Mouse (Mus musculus) C2C12 (cell line): ENCODE results near the gene Tph1. TPM values are rescaled to one million over a fixed set of nuclear protein-coding genes. Genes with fewer than 3 reads are reported as not detected.

ENCODE experiments used
- H3K27me3 ChIP-seq: one replicate; pipeline ENCODE4 v1.6.1; 2011; ENCODE audit not compliant: control insufficient read depth, insufficient read depth, insufficient read length
- H3K36me3 ChIP-seq: one replicate; pipeline ENCODE4 v1.6.1; 2011; ENCODE audit not compliant: control insufficient read depth, insufficient read depth
- H3K4me3 ChIP-seq: one replicate; pipeline ENCODE4 v1.5.1; 2011; ENCODE audit warnings: mild to moderate bottlenecking, control low read depth; ENCODE audit not compliant: poor library complexity, insufficient read depth, severe bottlenecking
- H3K79me2 ChIP-seq: one replicate; pipeline ENCODE4 v1.6.1; 2011; ENCODE audit not compliant: control insufficient read depth, insufficient read depth
- H3K79me3 ChIP-seq: one replicate; pipeline ENCODE4 v1.6.1; 2011; ENCODE audit warnings: low read depth, control low read depth
- H3ac ChIP-seq: one replicate; pipeline ENCODE3; 2011; ENCODE audit warnings: low read depth; ENCODE audit not compliant: control insufficient read depth, insufficient read length
- CEBPB ChIP-seq: IDR thresholded peaks from one replicate; pipeline ENCODE4 v1.6.1; 2011; ENCODE audit warnings: low read depth, mild to moderate bottlenecking, control low read depth, moderate library complexity
- CTCF ChIP-seq: IDR thresholded peaks from one replicate; pipeline ENCODE4 v1.5.1; 2011; ENCODE audit not compliant: control insufficient read depth, insufficient read depth, insufficient read length
- FOSL1 ChIP-seq: IDR thresholded peaks from one replicate; pipeline ENCODE4 v1.8.0; 2011; ENCODE audit warnings: mild to moderate bottlenecking, low read length; ENCODE audit not compliant: poor library complexity, insufficient read depth, severe bottlenecking
- MAX ChIP-seq: IDR thresholded peaks from one replicate; pipeline ENCODE4 v1.6.1; 2011; ENCODE audit warnings: mild to moderate bottlenecking, control low read depth
- MYOD1 ChIP-seq: IDR thresholded peaks from one replicate; pipeline ENCODE4 v1.6.1; 2011; ENCODE audit warnings: low read depth; ENCODE audit not compliant: control insufficient read depth, insufficient read length
- MYOG ChIP-seq: IDR thresholded peaks from one replicate; pipeline ENCODE4 v1.6.1; 2011; ENCODE audit not compliant: control insufficient read depth, insufficient read length; ENCODE audit errors: extremely low read depth
- USF1 ChIP-seq: IDR thresholded peaks from one replicate; pipeline ENCODE4 v1.6.1; 2011; ENCODE audit warnings: low read depth, mild to moderate bottlenecking, control low read depth, moderate library complexity
- long read RNA-seq, 2 experiments: library from polyadenylated mRNA; unstranded; transcript quantifications; one replicate each; pipeline ENCODE4 v2.0.0; 2019 to 2020
- polyA plus RNA-seq: library from polyadenylated mRNA; unstranded; fragments of >200 nt; fragmentation: generic; extraction: Trizol; gene quantifications from one replicate; pipeline ENCODE4 v1.2.1, GENCODE M21; 2012; ENCODE audit warnings: missing spikeins

Gene Tph1
- 0.18 TPM for polyA plus RNA-seq
- long read RNA-seq, experiment 1, result 0 reads
- long read RNA-seq, experiment 2, result 0 reads

DNA sequence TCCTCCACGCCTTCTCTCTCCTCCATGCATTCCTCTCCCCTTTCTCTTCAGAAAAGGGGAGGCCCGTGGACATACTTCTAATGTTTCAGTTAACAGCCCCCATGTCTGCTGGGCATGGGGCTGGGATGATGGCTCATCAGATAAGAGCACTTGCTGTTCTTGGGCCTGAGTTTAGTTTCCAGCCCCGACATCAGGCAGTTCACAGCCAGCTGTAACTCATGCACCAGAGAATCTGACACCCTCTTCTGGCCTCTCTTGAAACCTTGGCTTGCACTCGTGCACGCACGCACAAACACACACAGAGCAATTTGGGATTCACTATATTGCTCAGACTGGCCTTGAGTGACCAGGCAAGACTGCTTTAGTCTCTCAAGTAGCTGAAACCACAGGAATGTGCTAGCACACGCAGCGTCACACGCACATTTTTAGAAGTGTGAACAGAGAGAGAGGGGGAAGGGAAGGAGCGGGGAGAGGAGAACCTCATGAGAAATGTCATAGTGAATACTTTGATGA is at the start of gene Tph1:
TSS of gene Tph1 (minus strand) at position 378 of the 513 bp plus-strand sequence.
- no peaks in the 10 kb centered on the region for H3K27me3 ChIP-seq
- TF ChIP-seq CEBPB, result no peak
- TF ChIP-seq CTCF, result no peak
- TF ChIP-seq MYOD1, result no peak
- TF ChIP-seq FOSL1, result no peak
- no peak for TF ChIP-seq MYOG
- no peak for TF ChIP-seq MAX
- TF ChIP-seq USF1, result no peak

DNA sequence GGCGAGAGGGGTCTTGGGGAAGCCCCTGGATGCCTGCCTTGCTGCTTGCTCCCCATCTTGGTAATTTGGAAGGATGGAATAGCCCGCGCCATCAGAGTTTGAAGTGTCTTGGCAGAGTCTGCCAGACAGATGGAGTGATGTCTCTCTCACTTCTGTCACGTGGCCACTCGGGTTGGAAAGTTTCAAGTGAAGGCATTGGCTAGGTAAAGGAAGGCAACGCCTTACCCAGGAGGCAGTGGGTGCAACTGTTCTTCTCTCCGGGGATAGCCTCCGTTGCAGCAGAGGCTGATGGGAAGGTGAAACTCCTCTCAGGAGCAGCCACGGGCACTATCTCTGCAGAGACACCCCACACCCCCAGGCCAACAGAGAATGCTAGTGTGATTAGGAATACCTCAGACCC is 48.1 kb upstream of the Tph1 start:
- H3K79me3 ChIP-seq, result no peaks in the 10 kb centered on the region
- no peaks in the 10 kb centered on the region for H3K79me2 ChIP-seq
- TF ChIP-seq CEBPB (no peak), CTCF (no peak), FOSL1 (no peak), USF1 (peak; percentile 49)
- no peaks in the 10 kb centered on the region for H3K27me3 ChIP-seq
- H3ac ChIP-seq, result no peak overlapping the region
- no peak overlapping the region for H3K4me3 ChIP-seq
- no peaks in the 10 kb centered on the region for H3K36me3 ChIP-seq

More for the DNA sequence above, at the start of gene Tph1:
- Histone ChIP-seq H3K79me2 (no peaks in the 10 kb centered on the region), H3ac (no peak within 1 kb of the TSS), H3K79me3 (no peaks in the 10 kb centered on the region), H3K36me3 (no peaks in the 10 kb centered on the region), H3K4me3 (no peak within 1 kb of the TSS)

DNA sequence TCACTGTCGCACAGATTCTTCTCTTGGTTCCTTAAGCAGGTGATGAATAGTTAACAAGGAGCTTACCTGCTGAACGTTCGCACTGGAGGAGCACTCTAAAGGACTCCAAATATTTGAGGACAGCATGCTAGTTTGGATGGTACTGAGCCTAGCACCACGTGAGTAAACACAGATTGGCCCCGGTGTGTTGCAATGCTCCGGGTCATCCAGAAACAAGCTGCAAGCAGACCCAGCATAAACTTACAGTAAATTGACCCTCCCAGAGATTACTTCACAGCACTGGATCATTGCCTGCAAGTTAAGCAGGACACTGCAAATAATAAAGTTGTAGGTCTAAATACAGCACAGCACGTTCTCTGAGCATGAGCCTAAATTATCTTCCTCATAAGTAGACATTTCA is 47.2 kb upstream of the Tph1 start:
- H3K4me3 ChIP-seq, result no peak overlapping the region
- no peak overlapping the region for H3ac ChIP-seq
- H3K79me2 ChIP-seq, result no peaks in the 10 kb centered on the region
- H3K36me3 ChIP-seq, result no peaks in the 10 kb centered on the region
- no peaks in the 10 kb centered on the region for H3K27me3 ChIP-seq
- no peaks in the 10 kb centered on the region for H3K79me3 ChIP-seq
- TF ChIP-seq MAX, result no peak

- Histone ChIP-seq H3K79me3 (no peaks in the 10 kb centered on the region), H3ac (no peak overlapping the region), H3K36me3 (no peaks in the 10 kb centered on the region), H3K79me2 (no peaks in the 10 kb centered on the region), H3K4me3 (no peak overlapping the region), H3K27me3 (no peaks in the 10 kb centered on the region)
- TF ChIP-seq CEBPB (no peak), MYOD1 (no peak), CTCF (no peak), MYOG (no peak), USF1 (no peak), FOSL1 (no peak), MAX (no peak)
These were observed 46.4 kb upstream of the Tph1 start for GRCm38 (mm10) chr7:46718591-46719270.

GRCm38 (mm10) chr7:46716897-46717296 is 44.6 kb upstream of the Tph1 start:
- Histone ChIP-seq H3K4me3 (no peak overlapping the region), H3K36me3 (no peaks in the 10 kb centered on the region), H3ac (no peak overlapping the region), H3K79me2 (no peaks in the 10 kb centered on the region), H3K27me3 (no peaks in the 10 kb centered on the region), H3K79me3 (no peaks in the 10 kb centered on the region)
- TF ChIP-seq CEBPB (no peak), MYOG (no peak), USF1 (no peak), MYOD1 (no peak), MAX (no peak), FOSL1 (no peak), CTCF (no peak)

- no peak for TF ChIP-seq CEBPB
- TF ChIP-seq MAX, result no peak
- TF ChIP-seq USF1, result no peak
- TF ChIP-seq CTCF, result no peak
- no peak for TF ChIP-seq MYOD1
- TF ChIP-seq MYOG, result no peak
- TF ChIP-seq FOSL1, result no peak
- no peaks in the 10 kb centered on the region for H3K79me2 ChIP-seq
- no peaks in the 10 kb centered on the region for H3K27me3 ChIP-seq
- no peak within 1 kb of the TSS for H3ac ChIP-seq
- no peaks in the 10 kb centered on the region for H3K36me3 ChIP-seq
- H3K4me3 ChIP-seq, result no peak within 1 kb of the TSS
- no peaks in the 10 kb centered on the region for H3K79me3 ChIP-seq
These were observed 43.3 kb upstream of the Tph1 start, which contains the start of gene Saa3 for GRCm38 (mm10) chr7:46715600-46715999. Gene Saa3 (minus strand): TSS chr7:46715700.
